Mouse (Mus musculus): Measurements from ENCODE around the gene Gatm.

- no peak for TF ChIP-seq MYOD1 (IDR thresholded peaks at IDR 0.05; ENCODE audit: control insufficient read depth in 1 of 3, insufficient read length in 2 of 3, low read depth in 2 of 3)
- TF ChIP-seq POLR2A (IDR thresholded peaks at IDR 0.05; ENCODE audit: insufficient read length, low read depth) = no peak
- no peak for TF ChIP-seq USF1 (IDR thresholded peaks at IDR 0.05; ENCODE audit: low read depth)
- TF ChIP-seq POLR2AphosphoS2 (IDR thresholded peaks at IDR 0.05; ENCODE audit: insufficient read length, low read depth) = no peak
- TF ChIP-seq MYOG (IDR thresholded peaks at IDR 0.05; ENCODE audit: control insufficient read depth in 1 of 3, insufficient read depth in 1 of 3, insufficient read length in 2 of 3, low read depth in 2 of 3) = no peak
- no peak for TF ChIP-seq TCF12 (IDR thresholded peaks at IDR 0.05; ENCODE audit: insufficient read depth, poor library complexity, severe bottlenecking)
- TF ChIP-seq E2F4 (IDR thresholded peaks at IDR 0.05; ENCODE audit: insufficient read depth) = no peak
- no peak for TF ChIP-seq SRF (IDR thresholded peaks at IDR 0.05; ENCODE audit: control insufficient read depth, insufficient read length, low read depth)
- TF ChIP-seq MAX (IDR thresholded peaks at IDR 0.05; ENCODE audit: low read depth) = no peak
- no peak for TF ChIP-seq TCF3 (IDR thresholded peaks at IDR 0.05; ENCODE audit: insufficient read length, low read depth)
- no peak for TF ChIP-seq CEBPB (IDR thresholded peaks at IDR 0.05; ENCODE audit: insufficient read depth, poor library complexity, severe bottlenecking)
- TF ChIP-seq REST (IDR thresholded peaks at IDR 0.05; ENCODE audit: insufficient read depth, insufficient read length) = no peak
Observed at GRCm38 (mm10) chr2:122629871-122630270, 18.8 kb upstream of the Gatm start.
